Mouse (Mus musculus) stomach, embryonic 15.5 days (tissue): Measurements from ENCODE around the gene Hoxc10. TPM values are rescaled to one million over a fixed set of nuclear protein-coding genes. Genes with fewer than 3 reads are reported as not detected.

Experiments
- ATAC-seq: fragments of 200-750 bp; cut with Nextera tagmentation; 2 replicates; pipeline ENCODE4 v1.8.0; 2017; ENCODE audit warnings: low read depth, moderate number of reproducible peaks, moderate TSS enrichment; ENCODE audit not compliant: insufficient read depth, low FRiP score
- H3K27ac ChIP-seq: fragments of 300-500 bp; sonication (generic); 2 replicates; pipeline ENCODE4 v1.5.1; 2015; ENCODE audit warnings: mild to moderate bottlenecking, inconsistent platforms
- H3K27me3 ChIP-seq: fragments of 300-500 bp; sonication (generic); replicated peaks from 2 replicates; pipeline ENCODE4 v1.6.1; 2015; ENCODE audit warnings: inconsistent platforms
- H3K36me3 ChIP-seq: fragments of 300-500 bp; sonication (generic); 2 replicates; pipeline ENCODE4 v1.6.1; 2015; ENCODE audit warnings: inconsistent platforms
- H3K4me1 ChIP-seq: fragments of 300-500 bp; sonication (generic); 2 replicates; pipeline ENCODE4 v1.6.1; 2015; ENCODE audit warnings: inconsistent platforms
- H3K4me2 ChIP-seq: fragments of 300-500 bp; sonication (generic); 2 replicates; pipeline ENCODE4 v1.6.1; 2015; ENCODE audit warnings: mild to moderate bottlenecking, inconsistent platforms
- H3K4me3 ChIP-seq: fragments of 300-500 bp; sonication (generic); replicated peaks from 2 replicates; pipeline ENCODE4 v1.5.1; 2015; ENCODE audit warnings: inconsistent platforms
- H3K9ac ChIP-seq: fragments of 300-500 bp; sonication (generic); 2 replicates; pipeline ENCODE4 v1.6.1; 2015; ENCODE audit warnings: inconsistent platforms
- H3K9me3 ChIP-seq: fragments of 300-500 bp; sonication (generic); 2 replicates; pipeline ENCODE4 v1.6.1; 2016; ENCODE audit warnings: inconsistent platforms
- WGBS: fragments of 180-500 bp; shearing (Covaris S2); methylation state at CpG from one replicate; pipeline ENCODE4 v1.1.7; 2015; 5-methylcytosine and 5-hydroxymethylcytosine counted together
- polyA plus RNA-seq: library from polyadenylated mRNA; unstranded; fragments of >200 nt; fragmentation: Nextera tagmentation; extraction: Ambion mirVana; gene quantifications from 2 replicates; pipeline ENCODE4 v1.2.1, GENCODE M21; 2015

Gene Hoxc10
- polyA plus RNA-seq, 1 experiment from 2014 or later: 0.31 TPM

GRCm38 (mm10) chr15:102999183-102999831 is 32.7 kb downstream of the Hoxc10 start:
- peaks cover 15% of the 10 kb centered on the region for H3K4me1 ChIP-seq
- ATAC-seq: peak; percentile 63
- H3K9ac ChIP-seq: 0 out of 2 replicates have a peak overlapping the region, but pooled peaks have one; percentile 13
- peak overlapping the region; percentile 23 for H3K27ac ChIP-seq
- peak overlapping the region; percentile 86 for H3K4me2 ChIP-seq
- no peaks in the 10 kb centered on the region for H3K36me3 ChIP-seq
- under 1% methylated on average over 33 of the region's 33 CpGs for WGBS
- peaks cover 95% of the 10 kb centered on the region for H3K27me3 ChIP-seq
- peak overlapping the region; percentile 44 for H3K4me3 ChIP-seq
- no peaks in the 10 kb centered on the region for H3K9me3 ChIP-seq

DNA sequence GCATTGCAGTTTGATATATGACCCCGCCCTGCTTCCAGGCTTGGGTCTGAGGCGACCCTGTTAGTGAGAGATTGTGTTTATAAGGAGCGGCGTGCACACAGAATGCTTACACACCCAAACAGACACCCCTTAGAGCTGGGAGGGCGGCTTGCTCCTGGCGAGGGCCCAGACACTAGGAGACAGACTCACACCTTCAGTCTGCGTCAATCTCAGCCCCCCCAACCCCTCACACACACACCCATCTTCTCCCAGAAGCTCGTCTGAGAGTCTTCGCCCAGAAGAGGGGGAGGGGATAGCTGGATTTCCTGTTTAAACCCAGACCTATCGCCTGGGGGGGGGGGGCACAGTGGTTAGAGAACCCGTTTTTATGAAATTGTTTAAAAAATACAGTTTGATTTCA is 33.4 kb downstream of the Hoxc10 start:
- no peak; the same call in 1 of the 2 replicates for ATAC-seq
- no peak overlapping the region for H3K9ac ChIP-seq
- H3K4me3 ChIP-seq: peak overlapping the region; percentile 44; the same call in 1 of the 2 replicates
- H3K27ac ChIP-seq: peak overlapping the region; percentile 23
- H3K4me1 ChIP-seq: peaks cover 15% of the 10 kb centered on the region
- no peaks in the 10 kb centered on the region for H3K36me3 ChIP-seq
- no peaks in the 10 kb centered on the region for H3K9me3 ChIP-seq
- H3K27me3 ChIP-seq: peaks cover 96% of the 10 kb centered on the region
- 11% methylated on average over 11 of the region's 11 CpGs for WGBS
- H3K4me2 ChIP-seq: peak overlapping the region; percentile 86

DNA sequence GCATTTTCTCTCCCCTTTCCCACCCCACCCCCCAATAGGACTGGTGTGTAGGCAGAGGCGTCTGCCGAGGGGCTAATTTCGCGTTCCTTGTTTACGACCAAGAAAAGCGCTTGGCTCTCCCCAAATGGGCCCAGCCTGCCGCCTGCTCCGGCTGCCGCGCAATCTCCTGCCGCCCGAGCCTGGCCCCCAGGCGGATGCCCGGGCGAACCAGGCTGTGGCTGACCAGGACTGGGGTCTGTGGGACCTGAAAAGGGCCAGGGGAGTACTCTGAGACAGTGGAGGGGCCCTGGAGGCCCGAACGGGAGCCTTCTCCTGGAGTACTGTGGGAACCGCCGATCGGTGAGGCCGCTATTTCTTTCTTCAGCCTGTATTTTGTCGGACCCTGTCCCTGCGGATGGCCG is 33.9 kb downstream of the Hoxc10 start:
- H3K27ac ChIP-seq: no peak overlapping the region

DNA sequence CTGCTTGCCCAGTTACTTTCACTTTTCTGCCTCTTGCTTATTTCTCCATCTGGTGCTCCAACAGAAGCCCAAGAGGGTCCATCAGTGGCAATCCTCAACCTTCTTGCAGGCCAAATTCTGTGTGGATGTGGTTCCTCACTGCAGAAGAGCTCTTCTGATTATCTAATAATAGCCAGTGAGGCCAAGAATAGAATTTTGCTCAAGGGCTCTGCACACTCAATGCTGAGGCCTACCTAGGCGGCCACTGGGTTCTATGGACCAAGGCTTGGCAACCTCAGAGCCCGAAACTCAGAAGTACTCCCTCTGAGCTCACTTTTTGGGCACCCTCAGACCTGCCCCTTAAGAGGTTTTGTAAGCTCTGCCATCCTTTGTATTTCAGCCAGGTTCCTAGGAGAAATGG is 34.8 kb downstream of the Hoxc10 start:
- WGBS: 37% methylated on average over 2 of the region's 2 CpGs
- H3K4me3 ChIP-seq: no peak overlapping the region
- H3K27me3 ChIP-seq: peaks cover 94% of the 10 kb centered on the region
- H3K36me3 ChIP-seq: no peaks in the 10 kb centered on the region
- peaks cover 15% of the 10 kb centered on the region for H3K4me1 ChIP-seq
- no peaks in the 10 kb centered on the region for H3K9me3 ChIP-seq
- no peak for ATAC-seq
- H3K27ac ChIP-seq: no peak overlapping the region
- H3K9ac ChIP-seq: no peak overlapping the region
- no peak overlapping the region for H3K4me2 ChIP-seq

More for the DNA sequence above, 33.9 kb downstream of the Hoxc10 start:
- Histone ChIP-seq H3K4me1 (peaks cover 15% of the 10 kb centered on the region), H3K36me3 (no peaks in the 10 kb centered on the region), H3K4me3 (peak overlapping the region; percentile 44; the same call in 1 of the 2 replicates), H3K9ac (no peak overlapping the region), H3K4me2 (peak overlapping the region; percentile 86), H3K27me3 (peaks cover 95% of the 10 kb centered on the region), H3K9me3 (no peaks in the 10 kb centered on the region)
- 8% methylated on average over 24 of the region's 24 CpGs for WGBS
- no peak for ATAC-seq

- Histone ChIP-seq H3K9ac (no peak overlapping the region), H3K27ac (peak overlapping the region; percentile 33), H3K36me3 (no peaks in the 10 kb centered on the region), H3K4me1 (peaks cover 15% of the 10 kb centered on the region), H3K27me3 (peaks cover 94% of the 10 kb centered on the region), H3K4me2 (no peak overlapping the region), H3K4me3 (no peak overlapping the region), H3K9me3 (no peaks in the 10 kb centered on the region)
- ATAC-seq: no peak
- WGBS: 29% methylated on average over 4 of the region's 4 CpGs
These were observed 35.6 kb downstream of the Hoxc10 start for GRCm38 (mm10) chr15:103002156-103002555.

GRCm38 (mm10) chr15:103002821-103003448 is 36.3 kb downstream of the Hoxc10 start:
- Histone ChIP-seq H3K4me2 (no peak overlapping the region), H3K36me3 (no peaks in the 10 kb centered on the region), H3K9me3 (no peaks in the 10 kb centered on the region), H3K27me3 (peaks cover 95% of the 10 kb centered on the region), H3K27ac (peak overlapping the region; percentile 33), H3K4me1 (peaks cover 15% of the 10 kb centered on the region), H3K4me3 (no peak overlapping the region), H3K9ac (no peak overlapping the region)
- no peak for ATAC-seq
- WGBS: 16% methylated on average over 13 of the region's 13 CpGs

DNA sequence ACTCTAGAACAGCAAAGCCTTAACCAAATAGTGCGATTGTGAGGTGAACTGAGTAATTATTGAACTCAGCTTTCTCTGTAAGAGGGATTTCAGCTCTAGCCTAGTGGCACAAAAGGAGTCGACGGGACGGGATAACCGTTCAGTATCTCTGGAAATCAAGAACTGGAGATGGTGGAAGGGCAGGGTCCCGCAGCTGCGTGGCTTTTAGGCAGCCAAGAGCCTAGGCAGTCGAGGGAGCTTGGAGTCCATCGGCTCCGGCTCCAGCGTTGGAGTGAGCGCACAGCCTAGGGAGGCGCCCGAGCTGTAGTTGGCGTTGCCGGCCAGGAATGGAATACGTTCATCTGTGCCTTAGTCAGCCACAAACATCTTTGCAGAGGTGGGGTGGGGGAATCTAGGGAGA is 38.7 kb downstream of the Hoxc10 start:
- WGBS: 7% methylated on average over 17 of the region's 17 CpGs
- peak; percentile 41; the same call in 1 of the 2 replicates for ATAC-seq
- H3K4me2 ChIP-seq: no peak overlapping the region
- no peaks in the 10 kb centered on the region for H3K9me3 ChIP-seq
- no peak overlapping the region for H3K4me3 ChIP-seq
- peak overlapping the region; percentile 71 for H3K27ac ChIP-seq
- no peak overlapping the region for H3K9ac ChIP-seq
- 0 out of 2 replicates have a peak, but pooled peaks cover under 1% of the 10 kb centered on the region for H3K4me1 ChIP-seq
- no peaks in the 10 kb centered on the region for H3K36me3 ChIP-seq
- peaks cover 94% of the 10 kb centered on the region for H3K27me3 ChIP-seq

- Histone ChIP-seq H3K4me1 (0 out of 2 replicates have a peak, but pooled peaks cover 4% of the 10 kb centered on the region), H3K9me3 (no peaks in the 10 kb centered on the region), H3K4me3 (no peak overlapping the region), H3K9ac (no peak overlapping the region), H3K4me2 (no peak overlapping the region), H3K36me3 (no peaks in the 10 kb centered on the region), H3K27me3 (peaks cover 93% of the 10 kb centered on the region), H3K27ac (peak overlapping the region; percentile 71)
- WGBS: 19% methylated on average over 5 of the region's 5 CpGs
- ATAC-seq: no peak
These were observed 39.2 kb downstream of the Hoxc10 start for GRCm38 (mm10) chr15:103005797-103006196.

DNA sequence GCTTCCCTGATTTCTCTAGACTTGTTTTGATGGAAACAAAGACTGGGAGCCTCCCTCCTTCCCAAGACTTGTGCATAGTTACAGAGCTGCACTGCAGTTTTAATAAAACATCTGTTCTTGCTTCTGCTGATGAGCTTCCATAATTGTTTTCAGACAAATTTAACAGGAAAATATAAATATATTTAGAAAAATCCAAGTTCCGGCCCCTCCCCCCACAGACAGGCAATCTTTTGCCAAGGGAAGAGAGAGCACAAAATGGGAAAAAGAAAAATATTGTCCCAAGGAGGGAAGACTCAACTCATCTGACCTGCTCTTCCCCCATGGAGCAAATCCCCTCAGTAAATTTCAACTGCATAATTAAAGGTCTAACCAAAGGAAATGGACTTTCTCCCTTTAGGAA is 39.7 kb downstream of the Hoxc10 start:
- H3K9ac ChIP-seq: no peak overlapping the region
- no peak overlapping the region for H3K4me2 ChIP-seq
- H3K9me3 ChIP-seq: no peaks in the 10 kb centered on the region
- H3K4me1 ChIP-seq: peaks cover 7% of the 10 kb centered on the region; the same call in 1 of the 2 replicates
- 24% methylated on average over 1 of the region's 1 CpGs for WGBS
- peak overlapping the region; percentile 71; the same call in 1 of the 2 replicates for H3K27ac ChIP-seq
- H3K36me3 ChIP-seq: no peaks in the 10 kb centered on the region
- no peak for ATAC-seq
- H3K27me3 ChIP-seq: peaks cover 93% of the 10 kb centered on the region
- no peak overlapping the region for H3K4me3 ChIP-seq

DNA sequence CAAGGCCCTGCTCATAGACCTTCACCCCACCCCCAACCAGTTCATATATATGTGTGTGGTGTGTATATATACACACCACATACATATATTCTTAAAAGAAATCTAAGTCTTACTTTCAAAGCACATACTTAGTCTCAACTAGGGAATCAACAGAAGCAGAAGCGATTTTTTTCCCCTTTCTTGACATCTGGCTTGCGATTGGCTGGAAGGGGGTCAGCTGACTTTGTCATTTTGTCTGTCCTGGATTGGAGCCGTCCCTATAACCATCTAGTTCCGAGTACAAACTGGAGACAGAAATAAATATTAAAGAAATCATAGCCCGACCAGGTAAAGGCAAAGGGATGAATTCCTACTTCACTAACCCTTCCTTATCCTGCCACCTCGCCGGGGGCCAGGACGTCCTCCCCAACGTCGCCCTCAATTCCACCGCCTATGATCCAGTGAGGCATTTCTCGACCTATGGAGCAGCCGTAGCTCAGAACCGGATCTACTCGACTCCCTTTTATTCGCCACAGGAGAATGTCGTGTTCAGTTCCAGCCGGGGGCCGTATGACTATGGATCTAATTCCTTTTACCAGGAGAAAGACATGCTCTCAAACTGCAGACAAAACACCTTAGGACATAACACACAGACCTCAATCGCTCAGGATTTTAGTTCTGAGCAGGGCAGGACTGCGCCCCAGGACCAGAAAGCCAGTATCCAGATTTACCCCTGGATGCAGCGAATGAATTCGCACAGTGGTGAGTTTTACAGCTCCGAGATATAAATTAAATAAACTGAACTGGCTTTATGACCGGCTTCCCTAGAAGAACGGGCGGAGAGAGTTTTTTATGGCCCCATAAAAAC is 42.9 kb downstream of the Hoxc10 start:
- peaks cover 21% of the 10 kb centered on the region for H3K4me1 ChIP-seq
- 2% methylated on average over 27 of the region's 27 CpGs for WGBS
- H3K9ac ChIP-seq: peak overlapping the region; percentile 22; the same call in 1 of the 2 replicates
- no peaks in the 10 kb centered on the region for H3K9me3 ChIP-seq
- peak overlapping the region; percentile 42 for H3K4me2 ChIP-seq
- ATAC-seq: no peak
- peak overlapping the region; percentile 33 for H3K4me3 ChIP-seq
- H3K36me3 ChIP-seq: no peaks in the 10 kb centered on the region
- peak overlapping the region; percentile 52 for H3K27ac ChIP-seq
- H3K27me3 ChIP-seq: peaks cover 88% of the 10 kb centered on the region

- Histone ChIP-seq H3K9me3 (no peaks in the 10 kb centered on the region), H3K9ac (peak overlapping the region; percentile 22; the same call in 1 of the 2 replicates), H3K36me3 (no peaks in the 10 kb centered on the region), H3K27ac (peak overlapping the region; percentile 52), H3K4me2 (peak overlapping the region; percentile 42), H3K4me3 (peak overlapping the region; percentile 33), H3K4me1 (peaks cover 21% of the 10 kb centered on the region), H3K27me3 (peaks cover 81% of the 10 kb centered on the region)
- 9% methylated on average over 31 of the region's 31 CpGs for WGBS
- ATAC-seq: no peak
These were observed 43.7 kb downstream of the Hoxc10 start for GRCm38 (mm10) chr15:103010112-103010846.
